ENCODE assay signal across 9 mouse cellular contexts in the genomic region with DNA sequence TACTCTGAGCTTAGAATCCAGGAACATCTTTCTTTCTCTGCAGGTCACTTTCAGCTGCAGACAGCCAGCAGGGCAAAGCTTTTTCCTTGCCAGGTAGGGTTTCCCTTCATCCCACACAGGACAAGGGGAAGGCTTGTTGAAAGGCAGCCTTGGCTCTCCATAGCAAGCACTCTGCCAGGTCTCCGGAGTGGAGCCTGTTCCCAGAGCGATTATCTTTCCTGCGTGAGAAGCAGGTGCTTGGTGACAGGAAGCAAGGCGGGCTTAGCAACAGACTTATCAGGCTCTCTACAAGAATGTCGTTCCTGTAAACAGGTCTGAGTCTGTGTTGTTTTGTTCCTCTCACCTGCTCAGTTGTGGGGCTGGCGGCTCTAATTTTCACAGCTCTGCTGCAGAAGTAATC.
A peak's percentile ranks its signal among the peaks of the same experiment; 100 is the strongest.
DNase-seq lines count a peak whose midpoint lies in the region; ATAC-seq lines count a peak whose summit lies in the region.
"Had no signal": no experiment of that assay in that cellular context is flagged by ENCODE, and none has a peak within 500 bp of the region (broad histone marks: within the 10 kb centered on the region; RNA-seq: fewer than 3 reads in every experiment).

No protein-coding gene starts in this region.

- H3K27me3 ChIP-seq in forebrain, embryonic 16.5 days (replicated peaks; ENCODE audit: control insufficient read depth, insufficient read depth, low read length), result no peaks in the 10 kb centered on the region
- H3K27me3 ChIP-seq: megakaryocyte, embryonic 14.5 days had no signal

- no peak overlapping the region for H3K4me2 ChIP-seq in forebrain, embryonic 16.5 days (ENCODE audit: low read length)

- H3K9ac ChIP-seq in forebrain, embryonic 16.5 days (replicated peaks; ENCODE audit: low read depth, low read length), result no peak overlapping the region

- no peaks in the 10 kb centered on the region for H3K9me3 ChIP-seq in forebrain, embryonic 16.5 days (ENCODE audit: control insufficient read depth, low read length)
- H3K9me3 ChIP-seq: megakaryocyte, embryonic 14.5 days had no signal

- intact Hi-C loops in left cerebral cortex, postnatal 4 days (cut with DNase I), result no loop called here
- intact Hi-C loops in left cerebral cortex, postnatal 10 days (cut with DNase I), result no loop called here

- no peaks in the 10 kb centered on the region for H3K36me3 ChIP-seq in forebrain, embryonic 16.5 days (ENCODE audit: control insufficient read depth, insufficient read depth)

- ATAC-seq in forebrain, embryonic 16.5 days, result peak; percentile 62

- WGBS in forebrain, embryonic 16.5 days, result 36% methylated on average over 6 of the region's 6 CpGs

- no peak overlapping the region for H3K4me3 ChIP-seq in forebrain, embryonic 16.5 days (replicated peaks; ENCODE audit: low read length)
- H3K4me3 ChIP-seq: megakaryocyte, embryonic 14.5 days had no signal

- DNase-seq in left cerebral cortex, postnatal 4 days, result peak; percentile 21
- no peak for DNase-seq in left cerebral cortex, postnatal 10 days (ENCODE audit: extremely low spot score in 1 of 2, low spot score in 2 of 2)
- DNase-seq in cerebellum, adult 9-11 months, result peak; percentile 34
- peak; percentile 52 for DNase-seq in heart, postnatal 4 days
- DNase-seq in thymus, adult 18-20 months, result no peak
- no peak for DNase-seq in ovary, adult 18-20 months (ENCODE audit: low spot score)
- DNase-seq in ovary, postnatal 10 days (ENCODE audit: low spot score), result no peak

- H3K27ac ChIP-seq in forebrain, embryonic 16.5 days (ENCODE audit: low read length), result peak overlapping the region; percentile 70

- peaks cover 17% of the 10 kb centered on the region for H3K4me1 ChIP-seq in forebrain, embryonic 16.5 days (replicated peaks; ENCODE audit: control insufficient read depth, insufficient read depth, low read length)
- H3K4me1 ChIP-seq: megakaryocyte, embryonic 14.5 days had no signal

Comparison
In these comparisons a context has a peak if more than half of its experiments do, and no peak if none do; other contexts are left out.
1. DNase-seq: peak in left cerebral cortex, postnatal 4 days (single experiment), cerebellum, adult 9-11 months (single experiment) and heart, postnatal 4 days (single experiment); none in left cerebral cortex, postnatal 10 days (0 of 2), thymus, adult 18-20 months (0 of 2), ovary, adult 18-20 months (single experiment) and ovary, postnatal 10 days (single experiment).